Mouse (Mus musculus) MEL-GATA-1-ER (cell line): ENCODE measurements around the gene Grin2b.
A peak's percentile ranks its signal among the peaks of the same experiment; 100 is the strongest.
"Not testable (repeated sequence)": the region's sequence is repeated elsewhere in the genome, so short reads cannot be mapped to it uniquely, and the experiment has no call there.

Experiments
- DNase-seq: peaks from one replicate; pipeline ENCODE4 v3.0.0-alpha.2; 2012; ENCODE audit warnings: low read depth; ENCODE audit errors: extremely low read depth

Grin2b gene

DNA sequence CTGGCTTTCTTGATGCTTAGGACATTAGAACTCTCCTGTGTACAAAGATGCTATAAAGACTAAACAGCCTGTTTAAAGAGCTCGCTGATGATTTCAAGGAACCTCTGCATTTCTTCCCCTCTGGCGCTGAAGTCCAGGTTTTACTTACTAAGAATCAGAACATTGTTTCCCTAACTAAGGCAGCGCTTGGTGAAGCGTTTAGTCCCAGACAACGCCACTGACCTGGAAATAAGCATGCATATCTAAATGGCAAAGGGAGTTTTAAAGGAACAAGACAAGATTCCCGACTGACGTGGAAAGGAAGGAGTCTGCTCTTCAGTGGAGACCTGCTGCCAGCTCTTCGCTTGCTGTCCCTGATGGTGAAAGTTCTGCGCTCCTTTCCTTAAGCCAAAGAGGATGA lies 367.9 kb downstream of the Grin2b start:
- DNase-seq = no peak

DNA sequence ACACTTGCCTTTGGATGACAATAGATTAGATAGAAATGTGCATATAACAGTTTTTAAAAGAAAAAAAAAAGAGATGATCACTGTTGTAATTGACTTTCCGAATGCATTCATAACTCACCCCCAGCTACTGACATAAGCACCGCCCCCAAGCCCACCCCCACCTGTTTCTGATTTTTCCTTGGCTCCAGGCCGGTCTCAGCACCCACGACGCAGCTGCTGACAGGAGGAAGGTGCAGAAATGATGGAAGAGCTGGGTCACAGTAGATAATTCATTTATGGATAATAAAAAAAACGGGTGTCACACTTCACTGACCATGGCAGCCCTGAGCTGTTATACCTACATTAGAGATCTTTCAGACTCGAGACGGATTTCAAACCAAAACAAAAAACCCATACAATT lies 373.4 kb downstream of the Grin2b start:
- DNase-seq = no peak

DNA sequence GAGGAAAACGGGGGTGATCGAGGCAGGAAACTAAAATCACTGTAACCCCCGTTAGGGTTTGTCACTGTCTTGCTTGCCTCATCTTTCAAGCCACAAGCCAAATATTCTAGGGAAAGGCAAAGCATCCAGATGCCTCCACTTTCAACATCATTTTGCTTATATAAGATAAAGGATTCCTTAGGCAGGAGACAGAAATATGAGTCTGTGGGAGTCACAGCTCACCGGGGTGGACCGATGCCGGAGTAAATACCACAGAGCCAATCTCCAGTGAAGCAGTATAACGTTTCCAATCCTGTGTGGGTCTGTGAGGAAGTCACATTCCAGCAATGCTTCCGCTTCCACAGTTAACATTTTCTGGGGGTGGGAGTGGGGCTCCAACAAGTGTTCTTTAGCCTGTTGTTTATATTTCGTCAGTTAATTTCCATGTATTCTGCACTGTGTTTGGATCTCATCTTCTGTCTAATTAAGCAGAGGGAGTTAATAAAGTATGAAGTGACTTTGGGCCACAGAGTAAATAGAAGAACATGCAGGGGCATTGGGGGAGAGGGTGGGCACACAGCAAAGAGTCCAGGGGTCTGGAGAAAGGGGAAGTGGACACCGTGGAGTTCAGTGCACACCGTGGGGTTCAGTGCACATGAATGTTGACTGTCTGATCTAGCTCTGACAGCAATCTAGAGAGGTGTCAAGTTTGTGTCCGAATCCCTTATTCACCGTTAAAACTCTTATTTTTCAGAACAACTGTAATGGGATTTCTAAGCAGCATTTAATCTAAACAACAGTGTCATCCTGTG lies 374.9 kb downstream of the Grin2b start:
- DNase-seq = no peak

DNA sequence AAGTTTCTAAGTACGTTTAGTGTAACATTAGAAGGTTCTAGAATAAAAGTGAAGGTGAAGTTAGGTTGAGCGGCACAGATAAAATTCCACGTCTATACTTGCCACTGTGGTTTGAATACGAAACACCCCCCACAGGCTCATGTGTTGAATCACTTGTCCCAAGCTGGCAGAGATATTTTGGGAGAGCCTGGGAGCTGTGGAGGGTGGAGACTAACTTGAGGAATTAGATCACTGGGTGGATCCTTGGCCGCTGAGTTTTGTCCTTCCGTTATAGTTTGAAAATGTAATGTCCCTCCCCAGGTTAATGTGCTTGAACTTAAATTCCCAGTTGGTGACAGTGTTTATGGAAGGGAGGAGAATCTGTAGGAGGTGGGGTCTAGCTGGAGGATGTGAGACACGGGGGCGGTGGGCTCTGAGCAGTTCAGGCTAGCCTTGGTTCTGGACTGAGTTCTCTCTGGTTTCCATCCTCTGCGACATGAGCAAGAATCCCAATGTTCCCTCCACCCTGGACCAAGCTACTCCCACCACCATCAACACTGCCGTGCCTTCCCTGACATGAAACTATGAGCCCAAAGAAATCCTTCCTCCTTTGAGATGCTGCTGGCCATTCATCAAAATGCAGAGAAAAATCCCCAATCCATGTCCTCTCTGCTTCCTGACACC lies 375.8 kb downstream of the Grin2b start:
- DNase-seq = no peak

DNA sequence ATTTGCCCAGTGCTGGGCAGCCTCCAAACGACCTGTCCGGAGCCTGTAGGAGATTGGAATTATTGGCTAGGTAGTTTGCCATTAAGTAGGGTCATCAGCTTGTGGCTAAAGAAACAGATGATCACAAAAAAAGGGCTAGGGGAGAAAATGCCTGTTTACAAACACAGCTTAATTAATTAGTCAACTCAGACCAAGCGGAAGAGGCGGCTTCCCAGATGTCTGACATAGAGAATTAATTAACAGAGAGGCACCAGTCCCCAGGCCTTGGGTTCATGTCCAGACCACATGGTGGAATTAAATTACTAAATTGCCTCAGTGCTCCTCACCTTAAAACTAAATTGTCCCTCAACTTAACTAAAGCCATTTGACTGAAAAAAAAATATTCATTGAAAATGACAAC lies 376.4 kb downstream of the Grin2b start:
- no peak for DNase-seq

DNA sequence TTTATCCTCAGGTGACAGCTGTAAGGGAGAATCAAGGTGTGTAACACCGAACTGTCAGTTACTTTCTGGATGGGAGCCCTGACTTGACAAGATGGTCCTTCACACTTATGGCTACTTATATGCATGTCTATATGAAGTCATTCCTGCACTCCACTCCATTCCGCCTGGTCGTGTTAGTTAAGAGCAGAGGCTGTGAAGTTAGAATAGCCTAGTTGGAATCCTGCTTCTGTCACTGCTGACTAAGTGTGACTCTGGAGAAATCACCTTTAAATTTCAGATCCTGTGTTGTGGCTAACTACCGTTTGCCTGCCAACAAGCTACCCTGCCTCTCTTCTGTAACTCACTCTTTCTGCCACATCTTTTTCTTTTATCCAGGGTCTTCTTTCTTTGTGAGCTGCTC lies 381.9 kb downstream of the Grin2b start:
- DNase-seq = no peak

DNA sequence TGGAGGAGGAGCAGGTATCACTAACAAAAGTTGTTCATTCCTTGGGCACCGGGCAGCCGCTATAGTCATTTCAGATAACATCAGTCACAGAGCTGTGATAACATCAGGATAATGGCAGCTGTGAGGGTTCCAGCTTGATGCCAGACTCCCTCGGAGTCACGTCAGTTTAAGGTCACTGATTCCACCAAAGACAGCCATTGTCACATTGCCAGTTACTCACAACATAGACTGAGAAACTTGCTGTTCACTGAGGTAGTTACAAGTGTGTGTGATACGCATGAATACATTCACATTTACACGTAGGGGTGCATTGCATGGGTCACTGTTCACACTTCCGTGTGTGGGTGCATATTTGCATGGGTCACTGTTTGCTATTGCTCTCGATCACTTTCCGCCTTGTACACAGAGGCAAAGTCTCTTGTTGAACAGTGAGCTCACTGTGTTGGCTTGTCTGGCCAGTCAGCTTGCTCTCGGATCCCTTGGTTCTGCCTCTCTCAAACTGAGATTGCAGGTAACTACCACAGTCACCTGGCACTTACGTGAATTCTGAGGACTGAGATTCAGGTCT lies 383.6 kb downstream of the Grin2b start:
- no peak for DNase-seq

DNA sequence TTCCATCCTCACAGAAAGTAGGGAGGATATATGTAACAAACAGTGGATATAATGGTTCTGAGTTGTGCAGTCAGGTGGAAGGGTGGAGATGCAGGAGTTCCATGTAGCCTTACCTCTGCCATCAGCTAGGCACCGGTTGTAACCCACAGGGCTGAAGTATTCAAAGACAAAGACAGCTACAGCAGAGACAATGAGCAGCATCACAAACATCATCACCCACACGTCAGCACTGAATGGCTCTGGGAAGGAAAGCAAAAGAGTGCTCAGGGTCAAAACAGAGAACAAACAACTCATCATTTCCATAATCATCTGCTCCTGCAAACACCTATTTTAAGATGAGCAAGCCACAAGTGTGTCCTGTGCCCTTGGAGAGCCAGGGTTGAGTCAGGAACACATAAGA lies 398.6 kb downstream of the Grin2b start:
- DNase-seq = no peak

DNA sequence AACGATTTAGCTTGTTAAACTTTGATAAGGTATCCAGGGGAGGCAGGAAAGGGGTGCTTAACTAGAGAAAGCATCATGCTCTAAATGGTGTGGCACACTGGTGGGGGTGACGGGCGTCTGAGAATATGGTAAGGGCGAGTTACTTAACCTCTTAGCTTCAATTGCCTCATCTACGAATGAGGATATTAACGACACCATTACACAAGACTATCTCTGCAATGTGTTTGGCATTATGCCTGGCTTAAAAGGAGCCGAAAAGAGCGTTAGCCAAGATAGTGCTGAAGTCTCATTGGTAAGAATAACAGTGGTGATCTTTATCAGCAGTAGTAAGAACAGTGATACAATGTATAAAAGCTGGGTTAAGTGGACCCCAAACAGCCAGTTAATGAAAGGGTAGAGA lies 405.7 kb downstream of the Grin2b start:
- no peak for DNase-seq

DNA sequence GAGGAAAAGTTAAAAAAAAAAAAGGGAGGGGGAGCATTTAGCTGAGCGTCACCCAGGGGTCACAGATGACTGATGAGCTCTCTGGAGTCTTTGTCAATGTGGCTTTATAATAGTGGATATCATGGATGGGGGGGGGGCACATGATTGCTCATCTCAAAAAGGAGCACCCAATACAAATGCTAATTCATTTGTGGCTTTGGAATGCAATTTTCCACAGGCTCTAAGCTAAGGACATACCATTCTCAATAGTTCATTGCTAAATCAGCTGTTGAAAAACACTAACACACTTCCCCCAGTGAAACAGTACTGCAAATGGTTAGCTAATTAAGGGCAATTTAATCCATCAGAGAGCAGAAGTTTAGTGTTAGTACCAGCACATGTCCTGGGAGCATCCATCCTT lies 414.6 kb downstream of the Grin2b start:
- DNase-seq = no peak

DNA sequence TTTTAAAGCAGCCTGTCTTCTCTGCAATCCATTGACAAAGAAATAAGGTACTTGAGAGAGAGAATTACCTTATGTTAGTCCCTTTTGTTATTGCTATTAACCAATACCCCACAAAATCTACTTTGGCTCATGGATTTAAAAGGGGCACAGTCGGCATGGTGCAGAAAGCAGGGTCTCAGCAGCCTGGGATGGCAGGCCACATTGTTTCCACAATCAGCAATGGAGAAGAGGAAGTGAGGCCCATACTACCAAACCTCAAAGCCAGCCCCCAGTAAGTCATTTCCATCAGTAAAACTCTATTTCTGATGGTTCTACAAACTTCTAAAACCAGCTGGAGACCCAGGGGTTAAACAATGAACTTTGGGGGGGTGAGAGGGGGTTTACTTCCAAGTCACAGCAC lies 417.2 kb downstream of the Grin2b start:
- no peak for DNase-seq

DNA sequence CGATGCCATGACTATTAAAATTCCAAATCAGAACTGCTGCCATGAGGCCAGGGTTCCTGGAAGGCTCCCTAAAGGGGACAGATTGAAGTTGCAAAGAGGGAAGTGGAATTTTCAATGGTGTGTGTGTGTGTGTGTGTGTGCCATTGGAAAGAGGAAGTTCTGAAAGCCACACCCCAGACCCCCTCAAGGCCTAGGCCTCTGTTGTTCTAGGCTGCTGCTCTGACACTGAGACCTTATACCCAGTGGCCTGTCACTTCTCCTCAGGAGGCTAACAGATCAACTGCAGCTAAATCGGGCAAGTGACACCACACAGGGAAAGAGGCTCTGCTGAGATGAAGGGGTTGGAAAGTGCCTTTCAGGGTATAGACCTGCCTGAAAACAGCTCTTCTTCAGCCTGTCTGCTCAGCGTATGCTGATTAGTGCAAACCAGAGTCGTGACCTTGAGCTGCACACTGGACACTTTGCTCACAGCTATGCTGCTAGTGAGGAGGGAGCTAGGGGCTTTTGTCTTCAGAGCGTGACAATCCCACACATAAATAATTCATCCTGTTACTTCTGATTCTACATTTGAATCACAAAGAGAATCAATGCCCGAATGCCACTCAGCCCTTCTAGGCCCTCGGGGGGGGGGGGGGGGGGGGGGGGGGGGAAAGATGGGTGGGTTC lies 424.8 kb downstream of the Grin2b start:
- DNase-seq = peak; percentile 3

DNA sequence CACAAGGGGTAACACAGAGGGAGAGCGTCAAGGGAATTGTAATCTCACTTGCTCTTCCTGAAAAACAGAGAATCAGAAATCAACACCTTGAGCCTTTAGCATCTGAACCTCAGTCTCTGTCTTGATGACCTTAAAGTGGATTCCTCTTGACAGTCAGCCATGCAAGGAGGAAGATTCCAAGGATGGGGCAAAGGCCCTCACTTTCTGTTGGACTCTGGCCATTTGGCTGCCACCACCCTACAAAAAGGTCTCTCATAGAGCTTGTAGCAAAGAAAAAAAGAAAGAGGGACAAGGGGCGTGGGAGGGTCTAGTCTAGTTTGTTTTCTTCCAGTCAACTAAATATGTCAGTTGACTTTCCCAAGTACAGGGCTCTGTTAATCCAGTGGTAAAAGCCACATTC lies 427.7 kb downstream of the Grin2b start:
- DNase-seq = no peak

DNA sequence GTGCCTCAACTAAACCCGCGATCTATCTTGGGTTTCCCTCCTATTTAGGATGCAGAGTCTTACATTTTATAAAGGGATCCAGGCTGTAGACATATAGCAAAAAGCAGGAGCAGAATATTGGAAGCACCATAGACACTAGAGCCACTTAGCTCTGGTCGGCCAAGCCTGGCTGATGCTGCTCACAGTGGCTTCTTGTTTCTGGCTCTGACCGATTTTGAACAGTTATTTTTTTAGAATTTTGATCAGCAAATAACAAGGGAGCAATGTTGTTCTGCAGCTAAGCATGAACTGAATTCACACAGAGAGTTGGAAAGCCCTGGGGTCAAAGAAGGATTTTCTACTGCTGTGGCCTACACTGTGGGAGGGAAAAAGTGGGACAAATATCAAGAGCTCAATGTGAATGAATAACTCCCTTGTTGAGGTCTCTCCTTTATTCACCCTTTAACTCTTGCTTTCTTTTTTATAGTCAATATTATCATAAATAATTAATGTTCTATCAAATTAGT lies 439.0 kb downstream of the Grin2b start:
- no peak for DNase-seq

DNA sequence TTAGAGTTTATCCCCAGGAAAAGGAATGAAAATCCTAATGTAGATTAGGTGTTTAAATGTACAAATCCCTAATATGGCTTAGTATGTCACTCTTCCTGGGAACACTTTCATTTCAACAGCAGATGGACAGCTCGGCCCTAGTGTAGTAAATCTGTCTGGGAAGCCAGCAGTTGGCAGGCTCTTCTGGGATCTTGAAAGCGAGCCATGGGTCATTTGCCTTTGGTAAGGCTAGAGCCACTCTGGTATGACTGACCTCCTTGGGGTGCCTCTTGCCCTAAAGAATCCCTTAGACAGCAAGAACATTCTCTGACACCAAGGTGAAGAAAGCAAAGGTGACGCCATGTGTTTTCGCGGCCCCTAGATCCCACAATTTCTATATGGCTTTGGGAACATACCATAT lies 446.2 kb downstream of the Grin2b start:
- DNase-seq = no peak

DNA sequence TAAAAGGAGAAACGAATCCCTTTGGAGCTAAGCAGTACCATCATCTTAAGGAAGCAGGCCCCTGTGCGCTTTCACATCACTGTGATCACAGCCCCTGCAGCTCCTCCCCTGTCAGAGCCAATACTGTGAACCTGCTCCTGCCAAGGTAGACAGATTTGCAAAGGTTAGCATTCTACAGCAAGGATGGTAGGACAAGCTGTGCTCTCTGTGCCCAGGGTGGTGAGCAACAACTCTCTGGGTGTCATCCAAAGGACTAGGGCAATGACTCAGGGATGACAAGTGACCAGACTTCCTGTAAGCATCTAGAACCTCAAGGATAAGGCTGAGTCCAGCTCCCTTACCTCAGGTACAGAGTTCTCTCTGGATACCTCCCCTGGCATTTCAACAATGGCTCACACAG lies 451.6 kb downstream of the Grin2b start:
- no peak for DNase-seq

DNA sequence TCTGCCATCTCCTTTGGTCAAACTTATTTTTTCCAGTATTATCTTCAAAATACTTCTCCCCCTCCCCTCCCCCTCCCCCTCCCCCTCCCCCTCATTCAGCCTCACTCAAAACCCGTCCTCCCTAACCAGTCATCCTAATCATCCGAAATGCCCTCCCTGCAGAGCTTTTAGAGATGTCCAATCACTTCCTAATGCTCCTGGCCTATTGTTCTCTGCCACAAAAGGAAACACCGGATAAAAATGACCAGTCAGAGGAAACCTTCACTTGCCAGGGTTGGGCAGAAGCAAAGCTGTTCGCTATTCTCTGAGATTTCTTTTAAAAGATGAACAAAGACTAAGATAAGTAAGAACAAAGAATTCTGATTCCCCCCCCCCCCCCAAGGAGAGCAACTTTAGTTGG lies 458.4 kb downstream of the Grin2b start:
- no peak for DNase-seq

DNA sequence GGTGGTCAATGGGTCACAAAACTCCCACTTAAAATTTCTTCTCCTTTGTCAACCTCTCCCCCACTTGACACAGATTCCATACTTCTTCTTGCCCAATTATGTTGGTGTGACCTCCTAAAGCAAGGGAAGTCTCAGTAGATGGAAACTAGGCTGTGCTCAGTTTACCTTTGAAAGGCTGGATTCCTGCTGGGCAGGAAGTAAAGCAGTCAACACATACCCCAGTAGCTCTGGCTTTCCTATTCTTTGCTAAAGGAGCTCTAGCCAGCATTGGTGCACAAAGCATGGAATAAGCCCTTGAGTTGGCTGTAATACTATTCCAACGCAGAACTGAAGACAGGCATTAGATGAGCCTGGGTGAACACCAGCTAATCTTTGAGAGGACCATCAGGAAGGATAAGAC lies 459.1 kb downstream of the Grin2b start:
- no peak for DNase-seq

DNA sequence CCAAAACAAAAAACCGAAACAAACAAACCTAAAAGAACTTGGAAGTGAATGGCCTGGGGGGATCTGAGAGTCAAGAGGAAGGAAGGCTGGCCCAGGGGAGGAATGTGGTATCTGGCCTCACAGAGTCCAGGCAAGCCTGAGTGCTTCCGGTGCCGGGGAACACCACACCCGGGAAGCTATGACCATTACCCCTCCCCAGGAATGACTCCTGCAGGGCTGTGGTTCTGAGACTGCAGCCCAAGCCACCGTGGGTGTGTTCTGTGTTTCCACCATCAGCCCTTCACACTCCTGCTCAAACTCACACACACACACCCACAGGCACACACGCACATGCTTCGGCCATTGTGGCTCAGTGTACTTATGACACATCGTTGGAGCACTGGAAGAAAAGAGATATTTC lies 459.6 kb downstream of the Grin2b start:
- DNase-seq = no peak

DNA sequence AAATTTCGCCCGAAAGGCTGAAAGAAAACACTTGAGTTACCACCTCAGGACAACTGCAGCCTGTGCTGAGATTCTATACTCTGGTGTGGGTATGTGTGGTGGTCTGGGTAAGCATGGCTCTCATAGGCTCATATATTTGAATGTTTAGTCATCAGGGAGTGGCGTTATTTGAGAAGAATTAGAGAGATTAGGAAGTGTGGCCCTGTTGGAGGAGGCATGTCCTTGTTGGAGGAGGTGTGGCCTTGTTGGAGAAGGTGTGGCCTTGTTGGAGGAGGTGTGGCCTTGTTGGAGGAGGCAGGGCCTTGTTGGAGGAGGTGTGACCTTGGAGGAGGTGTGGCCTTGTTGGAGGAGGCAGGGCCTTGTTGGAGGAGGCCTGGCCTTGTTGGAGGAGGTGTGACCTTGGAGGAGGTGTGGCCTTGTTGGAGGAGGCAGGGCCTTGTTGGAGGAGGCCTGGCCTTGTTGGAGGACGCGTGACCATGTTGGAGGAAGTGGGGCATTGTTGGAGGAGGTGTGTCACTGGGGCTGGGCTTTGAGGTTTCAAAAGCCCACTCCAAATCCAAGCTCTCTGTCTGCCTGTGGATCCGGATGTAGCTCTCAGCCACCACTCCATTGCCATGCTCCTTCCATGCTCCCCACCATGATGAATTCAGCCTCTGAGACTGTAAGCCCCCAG lies 466.3 kb downstream of the Grin2b start:
- DNase-seq = not testable (repeated sequence)

DNA sequence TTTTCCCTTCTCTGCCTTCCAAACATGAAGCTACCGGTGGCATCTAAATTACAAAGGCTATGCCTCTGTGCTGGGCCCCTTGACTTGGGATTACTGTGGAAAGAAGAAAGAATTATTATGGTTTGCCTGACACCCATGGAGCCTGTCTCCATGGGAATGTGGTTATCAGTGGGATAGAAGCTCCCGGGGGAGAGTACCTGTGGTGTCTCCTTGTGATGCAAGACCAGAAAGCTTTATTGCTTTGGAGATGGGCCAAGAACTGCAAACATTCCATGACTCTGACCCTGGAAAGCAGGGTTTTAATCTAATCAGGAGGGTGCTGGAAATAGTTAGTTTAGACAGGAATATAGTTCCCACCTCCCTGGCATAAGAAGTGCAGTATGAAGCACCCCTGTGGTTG lies 469.7 kb downstream of the Grin2b start:
- no peak for DNase-seq

DNA sequence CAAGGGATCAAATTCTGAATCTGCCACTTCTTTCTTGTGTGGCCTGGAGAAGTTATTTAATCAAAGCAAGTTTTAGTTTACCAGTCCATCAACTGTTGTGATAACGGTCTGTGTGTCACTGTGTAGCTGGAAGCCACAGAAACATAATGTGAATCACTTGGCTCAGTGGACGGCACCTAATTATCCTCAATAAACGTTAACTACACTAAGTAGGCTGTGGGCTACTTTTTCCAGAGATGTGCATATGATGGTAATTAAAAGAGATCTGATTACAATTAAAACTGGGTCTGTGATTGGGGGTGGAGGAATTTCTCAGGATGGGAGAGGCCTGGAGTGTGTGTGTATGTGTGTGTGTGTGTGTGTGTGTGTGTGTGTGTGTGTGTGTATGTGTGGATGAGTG lies 471.9 kb downstream of the Grin2b start:
- no peak for DNase-seq
